Mouse (Mus musculus) heart, embryonic 16.5 days (tissue): ENCODE results near the gene Plcb2. TPM values are rescaled to one million over a fixed set of nuclear protein-coding genes. Genes with fewer than 3 reads are reported as not detected.

Experiments
- ATAC-seq: fragments of 200-750 bp; cut with Nextera tagmentation; replicated peaks from 2 replicates; pipeline ENCODE4 v1.8.0; 2017; ENCODE audit warnings: moderate number of reproducible peaks; ENCODE audit not compliant: insufficient read depth, low FRiP score; ENCODE audit errors: extremely low read depth
- H3K27ac ChIP-seq: fragments of 300-500 bp; sonication (generic); 2 replicates; pipeline ENCODE4 v1.5.1; 2014; ENCODE audit warnings: mild to moderate bottlenecking, low read length, control low read depth, moderate library complexity
- H3K27me3 ChIP-seq: fragments of 300-500 bp; sonication (generic); 2 replicates; pipeline ENCODE4 v1.6.1; 2014; ENCODE audit warnings: low read length, mixed read lengths; ENCODE audit not compliant: control insufficient read depth, insufficient read depth
- H3K36me3 ChIP-seq: fragments of 300-500 bp; sonication (generic); 2 replicates; pipeline ENCODE4 v1.6.1; 2014; ENCODE audit not compliant: control insufficient read depth, insufficient read depth
- H3K4me1 ChIP-seq: fragments of 300-500 bp; sonication (generic); 2 replicates; pipeline ENCODE4 v1.6.1; 2014; ENCODE audit warnings: low read length, mixed read lengths; ENCODE audit not compliant: control insufficient read depth, insufficient read depth
- H3K4me2 ChIP-seq: fragments of 300-500 bp; sonication (generic); 2 replicates; pipeline ENCODE4 v1.6.1; 2014; ENCODE audit warnings: low read depth, mild to moderate bottlenecking, control low read depth, low read length
- H3K4me3 ChIP-seq: fragments of 300-500 bp; sonication (generic); 2 replicates; pipeline ENCODE4 v1.5.1; 2014; ENCODE audit warnings: mild to moderate bottlenecking, control low read depth, low read length
- H3K9ac ChIP-seq: fragments of 300-500 bp; sonication (generic); 2 replicates; pipeline ENCODE4 v1.6.1; 2014; ENCODE audit warnings: low read length, control low read depth
- H3K9me3 ChIP-seq: fragments of 300-500 bp; sonication (generic); replicated peaks from 2 replicates; pipeline ENCODE4 v1.6.1; 2016; ENCODE audit warnings: low read length; ENCODE audit not compliant: control insufficient read depth
- WGBS: fragments of 180-500 bp; shearing (Covaris S2); extraction: QIAGEN DNeasy Blood & Tissue Kit; methylation state at CpG from one replicate; pipeline ENCODE4 v1.1.7; 2014; 5-methylcytosine and 5-hydroxymethylcytosine counted together
- polyA plus RNA-seq: library from polyadenylated mRNA; unstranded; fragments of >200 nt; fragmentation: Nextera tagmentation; extraction: Ambion mirVana; gene quantifications from 2 replicates; pipeline ENCODE4 v1.2.1, GENCODE M21; 2015

Gene Plcb2
- polyA plus RNA-seq, 1 experiment from 2014 or later, result 3.4 TPM

DNA sequence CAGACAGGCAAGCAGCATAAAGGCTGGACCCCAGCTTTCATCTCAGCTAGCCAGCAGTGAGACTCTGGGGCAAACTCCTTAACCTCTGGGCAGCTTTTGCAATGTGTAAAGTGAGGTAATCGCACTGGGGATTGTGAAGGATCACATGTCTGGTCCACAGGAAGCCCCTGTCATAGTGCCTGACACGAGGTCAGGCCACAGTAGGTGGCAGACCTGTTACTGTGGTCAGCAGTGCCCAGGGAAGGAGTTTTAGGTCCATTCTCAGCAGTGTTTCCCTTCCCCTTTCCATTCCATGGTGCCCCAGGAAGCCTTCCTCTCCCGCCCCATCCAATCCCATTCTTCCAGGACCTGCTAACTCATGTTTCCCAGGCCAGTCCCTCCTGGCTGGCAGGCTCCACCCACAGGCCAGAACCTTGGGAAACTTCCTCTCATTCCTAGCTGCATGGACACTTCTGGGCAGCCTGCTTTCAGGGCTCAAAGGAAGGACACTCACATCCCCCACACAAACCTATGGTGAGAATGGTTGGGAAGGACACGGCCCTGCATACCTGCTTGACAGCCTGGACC is 18.5 kb downstream of the Plcb2 start:
- Histone ChIP-seq H3K9ac (no peak overlapping the region), H3K4me3 (no peak overlapping the region), H3K27me3 (peaks cover 23% of the 10 kb centered on the region), H3K9me3 (no peaks in the 10 kb centered on the region), H3K36me3 (no peaks in the 10 kb centered on the region), H3K27ac (no peak overlapping the region), H3K4me1 (peaks cover 42% of the 10 kb centered on the region), H3K4me2 (no peak overlapping the region)
- WGBS, result 58% methylated on average over 4 of the region's 4 CpGs
- ATAC-seq, result no peak

DNA sequence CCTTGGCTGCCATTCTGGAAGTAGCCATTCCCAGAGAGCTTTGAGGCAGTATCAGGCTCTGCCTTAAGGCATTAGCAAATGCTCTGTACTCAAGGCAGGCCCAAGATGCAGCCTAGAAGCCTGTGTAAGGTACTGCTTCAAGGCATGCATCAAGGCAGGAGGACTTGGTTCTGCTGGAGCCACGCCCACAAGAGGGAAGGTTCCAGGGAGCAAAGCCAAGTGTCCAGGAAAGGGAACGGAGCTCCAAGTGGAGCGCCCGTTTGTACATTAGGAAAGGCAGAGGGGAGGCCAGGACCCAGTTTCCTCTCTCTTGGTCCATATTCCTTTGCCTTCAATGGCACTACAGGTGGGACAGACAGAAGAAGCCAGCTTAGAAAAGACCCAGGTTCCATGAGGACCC is 19.8 kb downstream of the Plcb2 start:
- no peak overlapping the region for H3K27ac ChIP-seq
- H3K4me1 ChIP-seq, result peaks cover 51% of the 10 kb centered on the region
- H3K4me3 ChIP-seq, result no peak overlapping the region
- H3K9ac ChIP-seq, result no peak overlapping the region
- no peaks in the 10 kb centered on the region for H3K9me3 ChIP-seq
- no peak overlapping the region for H3K4me2 ChIP-seq
- no peaks in the 10 kb centered on the region for H3K36me3 ChIP-seq
- peaks cover 32% of the 10 kb centered on the region for H3K27me3 ChIP-seq
- 64% methylated on average over 4 of the region's 4 CpGs for WGBS
- no peak for ATAC-seq

DNA sequence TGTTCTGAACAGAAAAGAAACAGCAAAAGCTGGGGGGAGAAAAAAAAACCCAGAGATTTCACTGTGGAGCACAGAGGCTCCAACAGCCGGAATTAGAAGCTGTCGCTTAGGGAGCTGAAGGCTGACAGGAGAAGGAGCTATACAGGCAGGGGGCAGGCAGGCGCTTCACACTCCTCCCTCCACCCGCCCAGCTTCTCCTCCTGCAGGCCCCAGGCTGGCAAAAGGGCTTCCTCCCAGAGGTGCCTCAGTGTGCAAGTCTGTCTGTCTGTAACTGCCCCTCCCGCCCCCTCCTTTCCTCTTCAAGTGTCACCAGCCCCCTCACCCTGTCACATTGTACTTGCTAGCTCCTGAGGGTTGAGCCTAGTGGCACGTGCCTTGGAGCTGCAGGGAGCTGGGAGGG is 21.8 kb downstream of the Plcb2 start:
- Histone ChIP-seq H3K36me3 (no peaks in the 10 kb centered on the region), H3K4me3 (no peak overlapping the region), H3K9ac (peak overlapping the region; percentile 3; the same call in 1 of the 2 replicates), H3K4me1 (peaks cover 61% of the 10 kb centered on the region), H3K9me3 (no peaks in the 10 kb centered on the region), H3K27ac (peak overlapping the region; percentile 46), H3K4me2 (no peak overlapping the region), H3K27me3 (peaks cover 47% of the 10 kb centered on the region)
- WGBS, result 10% methylated on average over 6 of the region's 6 CpGs
- peak; percentile 50 for ATAC-seq

DNA sequence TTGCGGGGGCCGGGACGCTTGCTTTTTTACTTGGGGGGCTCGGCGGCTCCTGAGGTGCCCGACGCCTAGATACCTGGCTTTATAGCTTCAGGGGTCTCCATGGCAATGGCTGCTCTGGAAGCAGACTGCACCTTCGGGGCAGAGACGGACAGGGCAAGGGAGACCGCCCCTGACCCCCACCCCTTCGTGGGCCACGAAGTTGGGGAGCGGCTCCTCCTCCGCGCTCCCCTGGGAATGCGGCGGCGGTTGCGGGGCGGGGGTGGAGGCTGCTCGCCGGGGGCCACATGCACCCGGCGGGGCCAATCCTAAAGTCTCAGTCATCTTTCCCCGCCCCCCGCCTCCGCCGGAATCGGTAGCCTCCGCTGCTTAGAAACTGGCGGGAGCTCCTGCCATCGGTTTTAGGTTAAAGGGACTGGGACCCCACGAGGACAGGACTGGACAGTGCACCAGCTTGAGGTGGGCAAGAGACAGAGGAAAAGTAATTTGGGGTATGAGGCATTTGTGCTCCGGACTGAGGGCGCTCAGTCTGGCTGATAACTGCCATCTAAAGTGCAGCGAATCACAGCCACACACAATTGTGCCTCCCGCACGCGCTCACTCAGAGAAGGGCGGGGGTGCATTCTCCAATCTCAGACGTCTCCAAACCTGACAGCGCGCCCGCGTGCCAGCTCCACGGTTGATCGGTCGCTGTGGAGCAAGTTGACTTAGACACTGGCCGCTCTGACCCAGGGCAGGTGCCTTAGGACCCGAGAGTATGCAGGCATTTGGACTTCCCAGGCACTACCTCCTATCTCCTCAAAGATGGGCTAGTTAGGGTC is 24.1 kb downstream of the Plcb2 start, which contains the start of gene Ankrd63:
TSS of gene Ankrd63 (minus strand) at position 51 of the 818 bp plus-strand sequence.
- Histone ChIP-seq H3K36me3 (no peaks in the 10 kb centered on the region), H3K4me3 (peak within 1 kb of the TSS; percentile 65), H3K27ac (peak within 1 kb of the TSS; percentile 74), H3K9ac (peak within 1 kb of the TSS; percentile 77), H3K4me2 (peak within 1 kb of the TSS; percentile 80), H3K4me1 (peaks cover 54% of the 10 kb centered on the region), H3K27me3 (peaks cover 49% of the 10 kb centered on the region), H3K9me3 (no peaks in the 10 kb centered on the region)
- ATAC-seq, result no peak
- WGBS, result 4% methylated on average over 50 of the region's 50 CpGs

DNA sequence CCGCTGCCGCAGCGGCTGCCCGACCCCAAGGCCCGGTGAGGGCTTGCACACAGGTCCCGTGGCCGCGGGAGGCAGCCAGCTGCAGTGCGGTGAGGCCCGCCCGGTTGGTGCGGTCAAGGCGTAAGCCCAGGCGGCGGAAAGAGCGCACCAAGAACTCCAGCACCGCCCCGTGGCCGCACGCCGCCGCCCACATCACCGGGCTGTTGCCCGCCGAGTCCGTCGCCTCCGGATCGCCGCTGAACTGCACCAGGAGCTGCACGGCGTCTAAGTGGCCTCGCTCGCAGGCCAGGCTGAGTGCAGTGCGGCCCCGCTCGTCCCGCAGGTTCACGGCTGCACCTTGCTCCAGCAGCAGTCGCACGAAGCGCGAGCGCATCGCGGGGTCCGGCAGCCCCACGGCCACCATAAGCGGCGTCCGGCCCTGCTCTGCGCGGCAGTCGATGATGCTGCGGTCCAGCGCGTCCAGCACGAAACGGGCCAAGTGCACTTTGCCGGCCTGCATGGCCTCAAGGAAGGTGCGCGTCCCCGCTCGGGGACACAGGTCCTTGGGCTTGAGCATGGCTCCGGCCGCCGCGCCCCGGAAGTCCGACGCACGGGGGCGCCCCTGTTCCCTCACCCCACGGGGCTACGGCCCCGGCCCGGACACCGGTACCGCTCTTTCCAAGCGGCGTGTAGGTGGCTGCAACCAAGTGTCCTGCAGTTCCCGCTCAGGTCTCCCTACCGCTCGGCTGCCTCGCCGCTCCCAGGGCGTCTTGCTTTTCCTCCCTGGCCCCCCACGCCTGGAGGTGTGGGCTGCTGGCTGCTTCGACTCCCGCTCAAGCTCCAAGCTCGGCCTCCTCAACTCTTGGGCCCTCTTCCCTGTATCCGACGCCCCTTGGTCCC is 25.1 kb downstream of the Plcb2 start:
- WGBS, result under 1% methylated on average over 93 of the region's 93 CpGs
- peaks cover 57% of the 10 kb centered on the region for H3K4me1 ChIP-seq
- peak overlapping the region; percentile 77 for H3K9ac ChIP-seq
- peak; percentile 34 for ATAC-seq
- no peaks in the 10 kb centered on the region for H3K36me3 ChIP-seq
- peaks cover 49% of the 10 kb centered on the region for H3K27me3 ChIP-seq
- peak overlapping the region; percentile 80 for H3K4me2 ChIP-seq
- peak overlapping the region; percentile 65 for H3K4me3 ChIP-seq
- no peaks in the 10 kb centered on the region for H3K9me3 ChIP-seq
- peak overlapping the region; percentile 74 for H3K27ac ChIP-seq

DNA sequence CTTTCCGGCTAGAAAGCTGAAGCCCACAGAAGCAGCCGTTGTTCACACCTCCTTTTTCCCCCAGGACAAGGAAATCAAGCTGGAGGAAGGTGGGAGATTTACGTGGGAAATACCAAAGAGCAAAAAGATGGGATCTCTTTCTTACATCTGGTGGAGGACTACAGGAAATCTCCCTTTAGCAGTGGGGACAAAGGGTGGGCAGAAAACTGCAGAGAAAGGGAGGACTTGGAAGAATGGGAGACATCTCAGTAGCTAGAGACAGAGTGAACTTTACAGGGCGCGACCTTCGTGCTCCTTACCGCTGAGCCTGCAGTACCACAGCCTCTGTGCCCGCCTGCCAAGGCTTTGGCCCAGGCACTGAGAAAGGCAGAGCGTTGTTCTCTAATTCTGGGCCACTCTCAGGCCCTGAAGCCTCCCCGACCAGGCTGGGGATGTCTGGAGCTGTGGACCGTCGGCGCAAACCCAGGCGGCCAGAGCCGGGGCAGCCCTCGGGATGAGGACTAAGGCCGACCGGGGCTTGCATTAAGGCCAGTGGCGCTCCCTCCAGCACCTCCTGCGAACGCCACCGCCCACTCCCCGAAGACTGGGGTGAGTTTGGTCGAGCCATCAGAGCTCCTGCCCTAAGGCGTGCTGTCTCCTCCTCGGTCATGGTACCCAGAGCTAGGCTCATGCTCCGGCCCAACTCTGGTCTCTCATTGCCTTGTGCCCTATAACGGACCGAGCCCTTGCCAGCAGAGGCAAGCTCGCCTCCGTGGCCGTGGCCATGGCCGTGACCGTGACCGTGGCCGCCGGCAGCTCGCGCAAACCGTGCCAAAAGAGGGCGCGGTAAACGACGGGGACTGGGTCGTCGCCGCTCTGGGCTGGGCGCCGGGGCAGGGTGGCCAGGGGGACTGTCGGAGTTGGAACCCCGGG is 26.0 kb downstream of the Plcb2 start:
- 16% methylated on average over 51 of the region's 51 CpGs for WGBS
- H3K9me3 ChIP-seq, result no peaks in the 10 kb centered on the region
- no peaks in the 10 kb centered on the region for H3K36me3 ChIP-seq
- H3K27ac ChIP-seq, result peak overlapping the region; percentile 58
- peaks cover 44% of the 10 kb centered on the region for H3K27me3 ChIP-seq
- H3K4me2 ChIP-seq, result peak overlapping the region; percentile 80
- H3K4me1 ChIP-seq, result peaks cover 64% of the 10 kb centered on the region
- peak overlapping the region; percentile 65 for H3K4me3 ChIP-seq
- H3K9ac ChIP-seq, result peak overlapping the region; percentile 77
- no peak for ATAC-seq

DNA sequence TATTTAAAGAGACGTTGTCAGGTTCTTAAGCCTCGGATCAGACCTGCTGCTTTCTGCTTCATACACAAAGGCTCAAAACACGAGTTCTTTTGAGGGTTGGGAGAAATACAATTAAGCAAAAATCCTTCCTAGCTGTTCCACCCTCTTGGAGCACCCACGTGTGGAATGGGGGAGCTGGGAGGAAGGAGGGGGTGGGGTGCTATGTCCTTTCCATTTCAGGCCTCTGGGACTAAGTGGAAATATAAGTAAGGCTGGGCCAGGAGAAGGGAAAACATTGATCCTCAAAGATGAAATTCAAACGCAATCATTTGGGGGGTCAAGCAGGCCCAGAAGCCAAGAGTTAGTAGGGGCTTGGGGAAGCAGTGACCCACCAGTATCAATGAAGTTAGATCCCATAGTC is 27.1 kb downstream of the Plcb2 start:
- Histone ChIP-seq H3K36me3 (no peaks in the 10 kb centered on the region), H3K9me3 (no peaks in the 10 kb centered on the region), H3K27me3 (peaks cover 44% of the 10 kb centered on the region), H3K4me1 (peaks cover 66% of the 10 kb centered on the region), H3K4me2 (peak overlapping the region; percentile 56), H3K9ac (peak overlapping the region; percentile 53), H3K27ac (no peak overlapping the region), H3K4me3 (no peak overlapping the region)
- ATAC-seq, result no peak
- 23% methylated on average over 5 of the region's 5 CpGs for WGBS
